Mouse (Mus musculus): Measurements from ENCODE around the gene Aunip.
"Not testable (repeated sequence)": the region's sequence is repeated elsewhere in the genome, so short reads cannot be mapped to it uniquely, and the experiment has no call there.

Aunip gene

GRCm38 (mm10) chr4:134485151-134485900, 25.5 kb upstream of the Aunip start:
- no peak for DNase-seq (ENCODE audit: low read depth, low spot score)

GRCm38 (mm10) chr4:134488211-134488610, 22.6 kb upstream of the Aunip start:
- no peak for DNase-seq (ENCODE audit: low read depth, low spot score)

- DNase-seq (ENCODE audit: low read depth, low spot score), result no peak
Measured at GRCm38 (mm10) chr4:134489986-134490665, 20.7 kb upstream of the Aunip start.

DNA sequence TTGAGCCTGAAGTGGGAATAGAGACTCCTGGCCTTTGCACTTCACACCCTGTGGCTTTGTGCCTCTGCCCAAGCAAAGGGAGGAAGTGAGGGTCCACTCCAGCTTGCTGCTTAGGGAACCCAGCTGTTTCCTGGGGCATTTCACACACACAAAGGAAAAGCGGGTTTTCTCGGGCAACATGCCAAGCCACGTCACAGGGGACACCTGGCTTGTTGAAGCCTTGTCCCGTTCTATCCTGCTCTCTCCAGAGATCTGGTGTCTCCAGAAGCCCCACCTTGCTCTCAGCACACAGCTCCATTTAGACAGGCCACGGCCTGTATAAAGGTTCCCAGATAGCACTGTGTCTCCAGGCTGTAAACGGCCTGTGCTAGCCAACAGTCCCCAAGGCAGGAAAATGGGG, 19.1 kb upstream of the Aunip start:
- no peak for DNase-seq (ENCODE audit: low read depth, low spot score)

DNA sequence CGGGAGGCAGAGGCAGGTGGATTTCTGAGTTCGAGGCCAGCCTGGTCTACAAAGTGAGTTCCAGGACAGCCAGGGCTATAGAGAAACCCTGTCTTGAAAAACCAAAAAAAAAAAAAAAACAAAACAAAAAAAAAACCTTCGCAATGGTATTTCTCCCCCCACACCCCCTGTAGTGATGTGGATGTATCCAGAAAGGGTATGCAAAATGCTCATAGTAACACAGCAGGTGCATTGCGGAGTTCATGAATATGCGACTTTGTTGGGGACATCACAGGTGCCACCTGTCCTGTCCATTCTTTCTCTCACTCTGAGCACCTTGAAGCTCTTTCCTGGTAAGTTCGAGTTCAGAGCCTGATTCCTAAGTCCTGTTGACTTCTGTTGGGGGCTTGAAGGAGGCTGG, 16.6 kb upstream of the Aunip start:
- not testable (repeated sequence) for DNase-seq (ENCODE audit: low read depth, low spot score)

DNA sequence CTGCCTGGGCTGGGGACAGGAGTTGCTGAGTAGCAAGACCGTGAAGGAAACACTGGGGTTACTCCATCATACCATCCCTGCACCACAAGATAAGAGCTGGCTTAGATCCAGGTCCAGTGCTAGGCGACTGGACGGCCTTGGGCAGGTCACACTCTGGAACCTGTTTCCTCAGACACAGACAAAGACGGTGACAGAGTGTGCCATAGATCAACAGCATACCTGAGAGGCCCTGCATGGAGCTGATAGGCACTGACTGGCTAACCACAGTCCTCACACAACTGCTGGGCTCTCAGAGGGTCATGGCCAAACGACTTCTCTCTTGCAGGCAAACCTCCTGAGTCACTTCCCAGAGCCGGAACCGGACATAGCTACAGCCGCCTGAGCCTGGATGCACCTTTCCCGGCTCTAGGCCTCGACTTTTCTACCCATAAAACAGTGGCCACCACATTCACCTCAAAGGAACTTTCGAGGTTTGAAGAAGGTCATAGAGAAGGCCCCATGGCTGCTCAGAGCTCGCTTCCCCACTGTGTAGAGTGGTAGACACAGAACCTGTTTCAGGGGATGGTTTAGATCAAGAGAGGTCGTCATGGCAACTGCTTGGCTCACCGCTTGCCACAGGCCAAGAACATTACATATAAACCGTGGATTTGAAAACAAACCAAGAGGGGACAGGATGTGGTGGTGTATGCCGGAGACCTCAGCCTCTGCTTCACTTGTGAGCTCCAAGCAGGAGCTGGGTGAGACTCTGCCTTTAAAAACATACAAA, 15.8 kb upstream of the Aunip start:
- no peak for DNase-seq (ENCODE audit: low read depth, low spot score)

- DNase-seq (ENCODE audit: low read depth, low spot score), result no peak
Measured at GRCm38 (mm10) chr4:134495546-134495923, 15.3 kb upstream of the Aunip start.

DNA sequence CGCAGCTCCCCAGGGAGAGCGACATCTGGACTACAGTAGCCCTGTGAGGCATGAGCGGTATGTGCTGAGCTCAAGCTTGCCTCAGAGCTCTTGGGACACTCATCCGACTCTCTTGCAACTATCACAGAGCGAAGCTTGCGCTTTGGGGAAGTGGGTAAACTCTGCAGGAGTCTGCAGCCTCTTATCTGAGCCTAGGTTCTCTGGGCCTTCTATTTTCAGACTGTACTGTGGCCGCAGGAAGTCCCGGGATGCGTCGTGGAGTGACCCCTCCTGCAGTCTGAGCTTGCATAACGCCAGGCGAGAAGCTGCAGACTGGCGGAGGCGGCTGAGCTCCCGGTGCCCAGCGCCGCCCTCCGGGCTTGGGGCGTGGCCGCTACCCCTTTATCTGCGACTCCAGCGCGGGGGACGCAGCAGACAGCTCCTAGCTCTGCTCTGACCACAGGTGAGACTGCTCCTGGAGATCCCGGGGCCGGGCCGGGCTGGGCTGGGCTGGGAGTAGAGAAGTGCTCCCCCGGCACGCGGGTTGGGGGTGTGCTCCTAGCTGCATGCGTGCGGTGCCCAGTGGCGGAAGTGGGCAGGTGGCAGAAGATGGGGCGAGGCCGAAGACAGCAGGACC, 14.1 kb upstream of the Aunip start, which contains the start of gene Paqr7:
Gene Paqr7 (plus strand): TSS at position 103 of the 616 bp plus-strand sequence.
- DNase-seq (ENCODE audit: low read depth, low spot score), result no peak

DNA sequence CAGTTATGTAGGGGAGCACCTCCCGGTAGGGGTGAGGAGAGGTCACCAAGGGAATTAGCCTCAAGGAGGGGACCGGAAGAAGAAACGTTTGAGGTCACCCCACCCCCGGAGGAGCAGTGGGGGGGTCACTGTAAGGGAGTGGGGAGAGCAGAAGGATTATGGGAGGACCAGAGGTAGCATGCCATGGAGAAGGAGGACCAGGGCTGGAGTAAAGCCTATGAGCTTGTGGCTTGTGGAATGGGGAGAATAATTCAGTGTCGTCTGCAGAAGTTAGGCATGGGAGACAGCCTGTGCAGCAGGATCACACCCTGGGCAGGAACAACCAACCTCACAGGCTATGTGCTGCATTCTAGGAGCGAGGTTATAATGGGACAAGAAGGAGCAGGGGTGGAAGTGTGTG, 13.6 kb upstream of the Aunip start:
- no peak for DNase-seq (ENCODE audit: low read depth, low spot score)

GRCm38 (mm10) chr4:134497986-134498731, 12.6 kb upstream of the Aunip start:
- no peak for DNase-seq (ENCODE audit: low read depth, low spot score)

DNA sequence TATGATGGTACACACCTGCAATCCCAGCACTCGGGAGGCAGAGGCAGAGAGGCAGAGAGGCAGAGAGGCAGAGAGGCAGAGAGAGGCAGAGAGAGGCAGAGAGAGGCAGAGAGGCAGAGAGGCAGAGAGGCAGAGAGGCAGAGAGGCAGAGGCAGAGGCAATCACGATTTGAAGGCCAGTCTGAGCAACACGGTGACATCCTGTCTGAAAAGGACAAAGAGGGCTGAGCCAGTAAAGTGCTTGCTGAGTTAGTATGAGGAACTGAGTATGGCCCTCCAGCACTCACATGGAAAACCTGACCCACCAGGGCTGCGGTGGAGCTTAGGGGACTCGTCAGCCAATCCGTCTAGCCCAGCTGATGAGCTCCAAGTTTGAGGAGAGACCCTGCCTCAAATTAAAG, 11.8 kb upstream of the Aunip start:
- DNase-seq (ENCODE audit: low read depth, low spot score), result not testable (repeated sequence)

DNA sequence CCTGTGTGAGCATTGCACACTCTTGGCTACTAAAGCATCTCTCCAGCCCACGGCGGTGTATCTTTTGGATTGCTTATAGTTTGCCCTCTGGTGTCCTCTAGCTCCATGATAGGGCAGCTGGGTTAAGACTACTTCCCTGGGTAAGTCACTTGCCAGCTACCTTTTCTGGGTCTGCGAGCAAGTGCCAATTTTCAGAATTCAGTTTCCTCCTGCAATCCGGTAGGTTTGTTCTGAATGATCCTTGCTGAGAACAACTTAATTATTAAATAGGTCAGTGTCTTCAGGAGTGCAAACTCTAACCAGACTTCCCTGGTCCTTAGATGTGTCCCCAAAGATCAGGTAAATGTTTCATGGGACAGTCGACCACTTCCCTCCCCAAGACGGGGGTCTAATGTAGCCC, 9.7 kb upstream of the Aunip start:
- DNase-seq (ENCODE audit: low read depth, low spot score), result no peak

GRCm38 (mm10) chr4:134503686-134504357, 7.0 kb upstream of the Aunip start:
- no peak for DNase-seq (ENCODE audit: low read depth, low spot score)

GRCm38 (mm10) chr4:134505303-134505789, 5.5 kb upstream of the Aunip start:
- DNase-seq (ENCODE audit: low read depth, low spot score), result no peak

- DNase-seq (ENCODE audit: low read depth, low spot score), result no peak
Measured at GRCm38 (mm10) chr4:134505966-134506594, 4.7 kb upstream of the Aunip start.

DNA sequence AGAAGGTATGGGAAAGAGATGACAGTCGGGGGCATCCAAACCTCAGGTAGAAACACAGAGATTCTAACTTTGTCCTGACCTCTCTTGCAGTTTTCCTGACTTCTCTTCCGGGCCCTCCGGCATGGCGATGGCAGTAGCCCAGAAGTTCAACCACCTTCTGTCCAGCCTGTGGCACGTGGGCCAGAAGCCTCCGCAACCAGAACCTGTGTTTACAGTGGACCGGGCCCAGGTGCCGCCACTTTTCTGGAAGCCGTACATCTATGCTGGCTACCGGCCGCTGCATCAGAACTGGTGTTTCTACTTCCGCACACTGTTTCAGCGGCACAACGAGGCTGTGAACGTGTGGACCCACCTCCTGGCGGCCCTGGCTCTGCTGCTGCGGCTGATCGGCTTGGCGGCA, 4.1 kb upstream of the Aunip start:
- DNase-seq (ENCODE audit: low read depth, low spot score), result no peak

GRCm38 (mm10) chr4:134510396-134510795, 403 bp upstream of the Aunip start:
- DNase-seq (ENCODE audit: low read depth, low spot score), result no peak

DNA sequence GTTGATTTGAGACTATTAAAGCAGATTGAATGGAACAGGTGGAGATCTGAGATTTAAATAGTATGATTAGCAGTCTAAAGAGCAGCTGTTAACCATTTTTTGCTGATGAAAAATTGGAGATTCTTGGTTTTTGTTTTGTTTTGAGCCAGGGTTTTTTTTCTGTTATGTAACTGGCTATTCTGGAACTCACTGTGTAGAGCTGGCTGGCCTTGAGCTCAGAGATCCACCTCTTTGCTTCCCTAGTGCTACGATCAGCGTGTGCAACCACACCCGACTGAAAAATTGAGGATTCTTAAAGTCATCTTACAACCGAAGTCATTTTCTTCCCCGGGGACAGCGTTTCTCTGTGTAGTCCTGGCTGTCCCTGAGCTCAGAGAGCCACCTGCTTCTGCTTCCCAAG, 931 bp downstream of the Aunip start:
- DNase-seq (ENCODE audit: low read depth, low spot score), result no peak

GRCm38 (mm10) chr4:134512798-134513197, 2.0 kb downstream of the Aunip start:
- DNase-seq (ENCODE audit: low read depth, low spot score), result no peak

GRCm38 (mm10) chr4:134514309-134514930, 3.6 kb downstream of the Aunip start:
- DNase-seq (ENCODE audit: low read depth, low spot score), result no peak
